Mouse (Mus musculus) heart, embryonic 12.5 days (tissue): Measurements from ENCODE around the gene Gm8947. TPM values are rescaled to one million over a fixed set of nuclear protein-coding genes. Genes with fewer than 3 reads are reported as not detected.
"Not testable (repeated sequence)": the region's sequence is repeated elsewhere in the genome, so short reads cannot be mapped to it uniquely, and the experiment has no call there.

Source experiments
- ATAC-seq: fragments of 200-750 bp; cut with Nextera tagmentation; 2 replicates; pipeline ENCODE4 v1.8.0; 2017; ENCODE audit warnings: moderate TSS enrichment, moderate library complexity; ENCODE audit not compliant: insufficient number of reproducible peaks, low FRiP score
- H3K27ac ChIP-seq: fragments of 300-500 bp; sonication (generic); 2 replicates; pipeline ENCODE4 v1.5.1; 2016; ENCODE audit warnings: mild to moderate bottlenecking, moderate library complexity; ENCODE audit not compliant: poor library complexity, severe bottlenecking
- H3K27me3 ChIP-seq: fragments of 300-500 bp; sonication (generic); replicated peaks from 2 replicates; pipeline ENCODE4 v1.6.1; 2016; ENCODE audit warnings: mild to moderate bottlenecking, moderate library complexity
- H3K36me3 ChIP-seq: fragments of 300-500 bp; sonication (generic); 2 replicates; pipeline ENCODE4 v1.6.1; 2016; ENCODE audit warnings: mild to moderate bottlenecking, moderate library complexity
- H3K4me1 ChIP-seq: fragments of 300-500 bp; sonication (generic); replicated peaks from 2 replicates; pipeline ENCODE4 v1.6.1; 2016; ENCODE audit warnings: mild to moderate bottlenecking
- H3K4me2 ChIP-seq: fragments of 300-500 bp; sonication (generic); 2 replicates; pipeline ENCODE4 v1.6.1; 2016; ENCODE audit warnings: mild to moderate bottlenecking, moderate library complexity
- H3K4me3 ChIP-seq: fragments of 300-500 bp; sonication (generic); 2 replicates; pipeline ENCODE4 v1.5.1; 2016; ENCODE audit warnings: mild to moderate bottlenecking
- H3K9ac ChIP-seq: fragments of 300-500 bp; sonication (generic); 2 replicates; pipeline ENCODE4 v1.6.1; 2016; ENCODE audit warnings: mild to moderate bottlenecking, moderate library complexity
- H3K9me3 ChIP-seq: fragments of 300-500 bp; sonication (generic); replicated peaks from 2 replicates; pipeline ENCODE4 v1.6.1; 2016; ENCODE audit warnings: mild to moderate bottlenecking, moderate library complexity
- WGBS: fragments of 180-500 bp; shearing (Covaris S2); methylation state at CpG from one replicate; pipeline ENCODE4 v1.1.7; 2016; 5-methylcytosine and 5-hydroxymethylcytosine counted together
- polyA plus RNA-seq: library from polyadenylated mRNA; unstranded; fragments of >200 nt; fragmentation: Nextera tagmentation; extraction: Ambion mirVana; gene quantifications from 2 replicates; pipeline ENCODE4 v1.2.1, GENCODE M21; 2016

The Gm8947 gene
- polyA plus RNA-seq, 1 experiment from 2014 or later: 0.28 TPM

- 74% methylated on average over 6 of the region's 8 CpGs for whole genome bisulfite sequencing
- H3K4me2 ChIP-seq, H3K36me3 ChIP-seq, H3K27ac ChIP-seq, H3K27me3 ChIP-seq, H3K9ac ChIP-seq, H3K4me1 ChIP-seq, H3K4me3 ChIP-seq, ATAC-seq, H3K9me3 ChIP-seq: not testable (repeated sequence)
These were observed 17.7 kb downstream of the Gm8947 start, which contains the start of gene Gm47996 for GRCm38 (mm10) chr1:151209824-151210355. Gm47996 (plus strand) TSS chr1:151210131.

DNA sequence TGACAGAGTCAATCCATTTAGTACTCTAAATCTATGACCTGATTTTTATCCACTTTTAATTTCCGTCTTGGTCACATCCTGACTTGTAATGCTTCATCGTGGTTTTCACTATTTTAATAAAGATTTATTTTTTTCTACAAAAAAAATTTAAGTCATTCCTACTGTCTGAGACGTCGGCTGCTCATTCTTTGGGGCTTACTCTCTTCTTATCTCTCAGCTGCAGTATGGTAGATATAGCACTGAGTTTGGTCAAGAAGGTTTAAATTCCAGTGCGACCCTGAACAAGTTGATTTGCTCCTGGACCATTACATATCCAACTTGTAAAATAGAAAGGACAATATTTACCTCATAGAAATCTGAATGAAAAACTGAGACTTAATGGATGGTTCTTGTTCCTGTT lies 19.5 kb downstream of the Gm8947 start:
- not testable (repeated sequence) for H3K27me3 ChIP-seq, H3K9ac ChIP-seq, H3K4me1 ChIP-seq, H3K4me3 ChIP-seq, H3K4me2 ChIP-seq, H3K27ac ChIP-seq, H3K36me3 ChIP-seq, H3K9me3 ChIP-seq, ATAC-seq
- WGBS: 57% methylated on average over 5 of the region's 5 CpGs

DNA sequence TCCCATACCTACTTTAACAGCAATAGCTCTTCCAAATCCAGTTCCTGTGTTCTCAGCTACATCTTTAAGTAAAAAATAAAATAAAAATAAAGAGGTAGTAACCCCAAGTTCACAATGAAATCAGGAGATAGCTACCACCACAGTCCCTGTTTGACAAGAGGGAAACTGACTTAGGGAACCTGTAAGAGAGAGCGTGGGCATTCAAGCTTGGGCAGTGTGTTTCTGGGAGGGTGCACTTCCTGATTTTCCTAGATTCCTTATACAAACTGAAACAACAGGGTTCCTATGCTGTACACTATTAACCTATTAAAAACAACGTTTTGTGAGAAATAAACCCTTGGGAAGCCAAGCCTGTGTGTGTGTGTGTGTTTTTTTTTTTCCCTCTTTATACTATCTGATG lies 22.7 kb downstream of the Gm8947 start:
- no peak overlapping the region for H3K4me3 ChIP-seq
- no peaks in the 10 kb centered on the region for H3K9me3 ChIP-seq
- no peak for ATAC-seq
- no peak overlapping the region for H3K4me2 ChIP-seq
- no peak overlapping the region for H3K27ac ChIP-seq
- WGBS: 74% methylated on average over 2 of the region's 2 CpGs
- H3K27me3 ChIP-seq: no peaks in the 10 kb centered on the region
- no peaks in the 10 kb centered on the region for H3K36me3 ChIP-seq
- H3K4me1 ChIP-seq: 0 out of 2 replicates have a peak, but pooled peaks cover 5% of the 10 kb centered on the region
- H3K9ac ChIP-seq: no peak overlapping the region

DNA sequence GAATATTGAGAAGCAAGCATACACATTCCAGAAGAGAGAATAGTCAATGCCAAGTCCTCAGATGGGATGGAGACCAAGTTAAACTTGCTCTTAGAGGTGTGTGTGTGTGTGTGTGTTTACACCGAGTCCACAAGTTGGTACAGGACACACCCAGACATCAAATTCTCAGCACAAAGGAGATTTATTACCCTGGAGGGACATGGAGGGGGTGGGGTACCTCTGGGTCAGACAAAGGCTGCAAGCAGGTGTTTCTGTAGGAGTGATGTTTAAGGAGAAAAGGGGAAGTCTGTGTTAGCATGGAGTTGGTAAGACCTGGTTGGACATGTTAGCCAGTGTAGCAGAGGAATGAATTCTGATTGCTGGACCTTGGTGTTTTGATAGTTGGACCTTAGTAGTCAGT lies 23.8 kb downstream of the Gm8947 start:
- H3K27ac ChIP-seq: no peak overlapping the region
- ATAC-seq: no peak
- H3K9ac ChIP-seq: no peak overlapping the region
- WGBS: 81% methylated on average over 1 of the region's 1 CpGs
- no peaks in the 10 kb centered on the region for H3K36me3 ChIP-seq
- 0 out of 2 replicates have a peak, but pooled peaks cover 5% of the 10 kb centered on the region for H3K4me1 ChIP-seq
- no peak overlapping the region for H3K4me2 ChIP-seq
- no peaks in the 10 kb centered on the region for H3K9me3 ChIP-seq
- no peak overlapping the region for H3K4me3 ChIP-seq
- H3K27me3 ChIP-seq: no peaks in the 10 kb centered on the region

GRCm38 (mm10) chr1:151216417-151216816 lies 24.2 kb downstream of the Gm8947 start:
- no peak for ATAC-seq
- H3K4me2 ChIP-seq: no peak overlapping the region
- WGBS: 71% methylated on average over 3 of the region's 3 CpGs

GRCm38 (mm10) chr1:151219045-151219444 lies 26.9 kb downstream of the Gm8947 start:
- Histone ChIP-seq H3K27me3 (no peaks in the 10 kb centered on the region), H3K9me3 (no peaks in the 10 kb centered on the region), H3K4me3 (no peak overlapping the region), H3K4me1 (peaks cover 16% of the 10 kb centered on the region), H3K36me3 (no peaks in the 10 kb centered on the region), H3K4me2 (no peak overlapping the region), H3K27ac (no peak overlapping the region), H3K9ac (no peak overlapping the region)
- no peak for ATAC-seq
- WGBS: 92% methylated on average over 5 of the region's 5 CpGs

More at GRCm38 (mm10) chr1:151216417-151216816, 24.2 kb downstream of the Gm8947 start:
- Histone ChIP-seq H3K9me3 (no peaks in the 10 kb centered on the region), H3K9ac (no peak overlapping the region), H3K4me3 (no peak overlapping the region), H3K36me3 (no peaks in the 10 kb centered on the region), H3K27ac (no peak overlapping the region), H3K27me3 (no peaks in the 10 kb centered on the region), H3K4me1 (0 out of 2 replicates have a peak, but pooled peaks cover 5% of the 10 kb centered on the region)

GRCm38 (mm10) chr1:151220098-151220497 lies 27.9 kb downstream of the Gm8947 start:
- Histone ChIP-seq H3K4me2 (no peak overlapping the region), H3K4me3 (no peak overlapping the region), H3K4me1 (peaks cover 12% of the 10 kb centered on the region), H3K27ac (no peak overlapping the region), H3K9me3 (no peaks in the 10 kb centered on the region), H3K36me3 (no peaks in the 10 kb centered on the region), H3K9ac (no peak overlapping the region), H3K27me3 (no peaks in the 10 kb centered on the region)
- no peak for ATAC-seq
- WGBS: 77% methylated on average over 7 of the region's 7 CpGs

DNA sequence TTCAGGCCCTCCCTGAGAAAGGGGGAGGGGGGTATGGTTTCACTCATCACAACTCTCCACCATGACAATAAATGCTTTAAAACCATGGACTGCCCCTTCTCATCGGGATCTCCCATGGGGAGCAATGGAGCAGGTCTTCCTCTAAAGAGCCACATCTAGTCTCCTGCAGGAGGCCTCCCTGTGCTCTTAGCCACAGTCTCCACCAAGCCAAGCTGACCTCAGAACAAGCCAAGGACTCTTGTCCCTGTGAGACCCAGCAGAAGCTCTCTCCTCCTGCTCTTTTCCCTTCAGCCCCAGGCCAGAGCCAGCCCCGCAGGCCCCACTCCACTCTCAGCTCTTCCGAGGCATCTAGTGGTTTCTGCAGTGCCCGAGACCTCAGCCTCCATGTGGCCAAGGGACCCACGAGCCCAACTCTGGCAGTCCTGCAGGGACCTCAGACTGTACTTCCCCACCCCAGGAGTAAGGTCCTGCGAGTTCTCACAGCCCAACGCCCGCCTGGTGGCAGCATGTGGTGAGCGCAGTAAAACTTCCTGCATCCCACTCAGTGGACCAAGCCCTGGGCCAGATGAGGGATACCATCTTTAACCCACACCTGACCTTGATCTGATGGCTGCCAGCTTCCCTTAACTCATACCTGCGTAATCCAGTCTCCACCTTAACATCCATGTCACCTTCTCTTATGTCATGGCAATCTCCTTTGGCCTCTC lies 30.5 kb downstream of the Gm8947 start:
- H3K36me3 ChIP-seq: no peaks in the 10 kb centered on the region
- H3K9me3 ChIP-seq: no peaks in the 10 kb centered on the region
- no peak overlapping the region for H3K9ac ChIP-seq
- H3K4me3 ChIP-seq: no peak overlapping the region
- no peak overlapping the region for H3K4me2 ChIP-seq
- no peak overlapping the region for H3K27ac ChIP-seq
- 85% methylated on average over 10 of the region's 10 CpGs for WGBS
- no peak for ATAC-seq
- H3K4me1 ChIP-seq: peaks cover 12% of the 10 kb centered on the region
- no peaks in the 10 kb centered on the region for H3K27me3 ChIP-seq

GRCm38 (mm10) chr1:151223377-151223776 lies 31.2 kb downstream of the Gm8947 start:
- ATAC-seq: no peak
- no peak overlapping the region for H3K9ac ChIP-seq
- H3K27me3 ChIP-seq: no peaks in the 10 kb centered on the region
- H3K27ac ChIP-seq: no peak overlapping the region
- no peak overlapping the region for H3K4me3 ChIP-seq
- H3K9me3 ChIP-seq: no peaks in the 10 kb centered on the region
- 50% methylated on average over 1 of the region's 1 CpGs for WGBS
- no peaks in the 10 kb centered on the region for H3K36me3 ChIP-seq
- no peak overlapping the region for H3K4me2 ChIP-seq
- H3K4me1 ChIP-seq: peaks cover 12% of the 10 kb centered on the region

GRCm38 (mm10) chr1:151224536-151224935 lies 32.4 kb downstream of the Gm8947 start:
- Histone ChIP-seq H3K36me3 (no peaks in the 10 kb centered on the region), H3K9me3 (no peaks in the 10 kb centered on the region), H3K27me3 (no peaks in the 10 kb centered on the region), H3K9ac (no peak overlapping the region), H3K4me2 (no peak overlapping the region), H3K27ac (no peak overlapping the region), H3K4me3 (no peak overlapping the region), H3K4me1 (peaks cover 12% of the 10 kb centered on the region)
- WGBS: 86% methylated on average over 1 of the region's 1 CpGs
- no peak for ATAC-seq

DNA sequence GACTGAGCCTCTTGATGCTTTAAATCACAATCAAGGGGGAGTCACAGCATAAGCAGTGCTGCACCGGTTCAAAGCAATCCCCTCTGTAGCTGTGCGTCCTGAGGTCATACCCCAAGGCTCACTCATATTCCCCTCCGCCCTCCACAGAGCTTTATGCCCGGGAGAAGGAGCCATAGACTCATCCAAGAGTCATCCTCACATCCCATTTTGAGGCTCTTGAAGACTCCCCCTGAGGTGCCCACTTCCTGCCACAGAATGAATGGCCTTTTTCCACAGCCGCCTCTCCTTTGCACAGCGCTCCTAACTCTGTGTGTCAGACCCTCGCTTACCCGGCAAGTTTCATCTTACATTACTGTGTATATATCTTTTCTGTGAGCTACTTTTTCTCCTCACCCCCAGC lies 35.3 kb downstream of the Gm8947 start:
- Histone ChIP-seq H3K9me3 (no peaks in the 10 kb centered on the region), H3K36me3 (no peaks in the 10 kb centered on the region), H3K4me3 (no peak overlapping the region), H3K27me3 (no peaks in the 10 kb centered on the region), H3K4me2 (no peak overlapping the region), H3K4me1 (peaks cover 12% of the 10 kb centered on the region), H3K27ac (no peak overlapping the region), H3K9ac (no peak overlapping the region)
- 76% methylated on average over 8 of the region's 8 CpGs for WGBS
- no peak for ATAC-seq
